ENCODE assay signal across 16 mouse cellular contexts in the genomic region with DNA sequence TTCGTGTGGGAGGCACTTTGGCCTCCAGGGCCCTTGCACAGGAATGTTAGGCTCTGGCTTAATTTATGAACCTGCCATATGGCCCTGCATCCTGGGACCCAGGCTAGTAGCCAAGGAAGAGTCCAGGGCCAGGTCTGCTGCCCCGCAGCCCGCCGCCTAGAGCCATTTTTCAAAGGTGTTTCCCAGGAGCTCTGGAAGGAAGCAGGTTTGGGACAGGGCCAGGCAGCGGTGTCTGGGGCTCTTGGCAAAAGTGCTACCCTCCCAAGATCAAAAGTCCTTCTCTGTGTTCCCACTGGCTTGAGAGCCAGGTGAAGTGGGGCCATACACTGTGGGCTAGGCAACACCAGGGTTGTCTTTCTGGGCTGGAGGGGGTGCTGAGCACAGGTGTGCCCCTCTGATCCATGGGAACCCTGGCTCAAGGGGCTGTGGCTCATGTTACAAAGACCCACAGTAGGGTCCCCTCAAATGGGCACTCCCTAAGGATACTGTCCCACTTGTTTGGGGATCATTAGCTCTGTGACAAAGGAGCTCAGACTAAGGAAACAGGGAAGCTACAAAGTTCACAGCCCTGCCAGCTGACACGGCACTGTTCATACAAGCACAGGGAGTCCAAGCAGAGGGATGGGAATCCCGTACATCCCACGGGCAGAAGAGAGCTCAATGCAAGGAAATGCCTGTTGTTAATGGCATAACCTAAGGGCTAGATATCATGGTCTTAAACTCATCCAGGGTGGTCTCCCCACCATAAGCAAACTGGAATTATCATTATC. TPM values are rescaled to one million over a fixed set of nuclear protein-coding genes. Genes with fewer than 3 reads are reported as not detected.
A peak's percentile ranks its signal among the peaks of the same experiment; 100 is the strongest.
DNase-seq lines count a peak whose midpoint lies in the region; ATAC-seq and TF ChIP-seq lines count a peak whose summit lies in the region.
"Had no signal": no experiment of that assay in that cellular context is flagged by ENCODE, and none has a peak within 500 bp of the region (broad histone marks: within the 10 kb centered on the region; RNA-seq: fewer than 3 reads in every experiment).

No protein-coding gene starts in this region.

- no peak overlapping the region for H3K4me3 ChIP-seq in midbrain, embryonic 10.5 days
- H3K4me3 ChIP-seq in midbrain, postnatal 0 days (ENCODE audit: low read depth, low read length) = no peak overlapping the region
- H3K4me3 ChIP-seq in lung, adult 2 months (replicated peaks; ENCODE audit: extremely low read depth, low read depth, low read length) = no peak overlapping the region
- no peak overlapping the region for H3K4me3 ChIP-seq in forebrain, embryonic 16.5 days (replicated peaks; ENCODE audit: low read length)
- H3K4me3 ChIP-seq: forebrain, embryonic 12.5 days; heart, embryonic 15.5 days; neural tube, embryonic 12.5 days had no signal

- H3K36me3 ChIP-seq in midbrain, embryonic 10.5 days = no peaks in the 10 kb centered on the region
- H3K36me3 ChIP-seq in midbrain, postnatal 0 days (ENCODE audit: insufficient read depth, low read length) = no peaks in the 10 kb centered on the region
- no peaks in the 10 kb centered on the region for H3K36me3 ChIP-seq in forebrain, embryonic 16.5 days (ENCODE audit: control insufficient read depth, insufficient read depth)
- H3K36me3 ChIP-seq: forebrain, embryonic 12.5 days; heart, embryonic 15.5 days; neural tube, embryonic 12.5 days had no signal

- no peak for TF ChIP-seq CTCF in midbrain, postnatal 0 days (IDR thresholded peaks at IDR 0.05)
- TF ChIP-seq CTCF in lung, adult 2 months (IDR thresholded peaks at IDR 0.05; ENCODE audit: insufficient read depth, low read length) = no peak

- no peak for DNase-seq in midbrain, embryonic 10.5 days (ENCODE audit: low spot score)
- DNase-seq in midbrain, postnatal 0 days (ENCODE audit: low spot score) = no peak
- peak; percentile 81 to 82 for DNase-seq in kidney, adult 8-10 months
- peak; percentile 26 for DNase-seq in lung, adult 2 months
- no peak for DNase-seq in right cerebral cortex, postnatal 25 days
- DNase-seq in layer of hippocampus, adult 9-11 months = no peak
- DNase-seq: gastrocnemius, postnatal 25 days; thymus, postnatal 36 days had no signal

- peaks cover 2% of the 10 kb centered on the region; the same call in 1 of the 2 replicates for H3K4me1 ChIP-seq in midbrain, embryonic 10.5 days
- no peaks in the 10 kb centered on the region for H3K4me1 ChIP-seq in midbrain, postnatal 0 days (ENCODE audit: insufficient read depth, low read length)
- 0 out of 2 replicates have a peak, but pooled peaks cover 5% of the 10 kb centered on the region for H3K4me1 ChIP-seq in lung, adult 2 months (ENCODE audit: control insufficient read depth, insufficient read depth, low read length)
- no peaks in the 10 kb centered on the region for H3K4me1 ChIP-seq in forebrain, embryonic 16.5 days (replicated peaks; ENCODE audit: control insufficient read depth, insufficient read depth, low read length)

- no peak for TF ChIP-seq POLR2A in lung, adult 2 months (IDR thresholded peaks at IDR 0.05; ENCODE audit: borderline replicate concordance, extremely low read depth, low read depth, low read length)

- H3K27ac ChIP-seq in midbrain, embryonic 10.5 days (replicated peaks) = peak overlapping the region; percentile 39
- H3K27ac ChIP-seq in midbrain, postnatal 0 days (ENCODE audit: low read depth, low read length) = no peak overlapping the region
- H3K27ac ChIP-seq in forebrain, embryonic 16.5 days (ENCODE audit: low read length) = no peak overlapping the region
- H3K27ac ChIP-seq: forebrain, embryonic 12.5 days; heart, embryonic 15.5 days; neural tube, embryonic 12.5 days had no signal

- H3K27me3 ChIP-seq in midbrain, embryonic 10.5 days (ENCODE audit: low read depth, poor library complexity, severe bottlenecking) = peaks cover 16% of the 10 kb centered on the region; the same call in 1 of the 2 replicates
- H3K27me3 ChIP-seq in midbrain, postnatal 0 days (ENCODE audit: insufficient read depth, low read length) = no peaks in the 10 kb centered on the region
- H3K27me3 ChIP-seq in forebrain, embryonic 16.5 days (replicated peaks; ENCODE audit: control insufficient read depth, insufficient read depth, low read length) = no peaks in the 10 kb centered on the region
- H3K27me3 ChIP-seq: heart, embryonic 15.5 days had no signal

- no peaks in the 10 kb centered on the region for H3K9me3 ChIP-seq in midbrain, embryonic 10.5 days (replicated peaks)
- no peaks in the 10 kb centered on the region for H3K9me3 ChIP-seq in midbrain, postnatal 0 days (ENCODE audit: low read length)
- H3K9me3 ChIP-seq in forebrain, embryonic 16.5 days (ENCODE audit: control insufficient read depth, low read length) = no peaks in the 10 kb centered on the region
- H3K9me3 ChIP-seq: forebrain, embryonic 12.5 days; heart, embryonic 15.5 days; neural tube, embryonic 12.5 days had no signal

- ATAC-seq in midbrain, postnatal 0 days (ENCODE audit: low FRiP score) = no peak
- no peak for ATAC-seq in forebrain, embryonic 16.5 days
- ATAC-seq: CD4-positive, CD25-positive, alpha-beta regulatory T cell, adult 4 months; inflammation-experienced regulatory T-cells, adult 6 months had no signal

- H3K4me2 ChIP-seq in midbrain, postnatal 0 days (ENCODE audit: low read depth, low read length, poor library complexity, severe bottlenecking) = no peak overlapping the region
- no peak overlapping the region for H3K4me2 ChIP-seq in forebrain, embryonic 16.5 days (ENCODE audit: low read length)
- H3K4me2 ChIP-seq: forebrain, embryonic 12.5 days; heart, embryonic 15.5 days; liver, embryonic 11.5 days; midbrain, embryonic 11.5 days; neural tube, embryonic 12.5 days had no signal

- WGBS in midbrain, embryonic 10.5 days = 81% methylated on average over 8 of the region's 8 CpGs
- 80% methylated on average over 8 of the region's 8 CpGs for WGBS in midbrain, postnatal 0 days
- WGBS in lung, adult 2 months = 65% methylated on average over 8 of the region's 8 CpGs
- WGBS in forebrain, embryonic 16.5 days = 58% methylated on average over 8 of the region's 8 CpGs

- no peak overlapping the region for H3K9ac ChIP-seq in midbrain, postnatal 0 days (replicated peaks; ENCODE audit: low read length, poor library complexity, severe bottlenecking)
- H3K9ac ChIP-seq in forebrain, embryonic 16.5 days (replicated peaks; ENCODE audit: low read depth, low read length) = no peak overlapping the region
- H3K9ac ChIP-seq: forebrain, embryonic 12.5 days; heart, embryonic 15.5 days had no signal

RNA-seq across cellular contexts. Expression of gene 1810010D01Rik, which starts 32.0 kb away (rescaled TPM):
- 0.57 TPM in 1 of 2 replicates, not detected in the other for polyA plus RNA-seq in midbrain, embryonic 10.5 days (2016; fragmentation: Nextera tagmentation; extraction: Ambion mirVana)
- total RNA-seq in midbrain, postnatal 0 days (2014; rRNA removed) = 0.71 TPM in 1 of 2 replicates, not detected in the other
- polyA plus RNA-seq in midbrain, postnatal 0 days (2015; fragmentation: Nextera tagmentation; extraction: Ambion mirVana) = not detected in 2 replicates
- 5.6 and 8.4 TPM in 2 replicates for polyA plus RNA-seq in lung, adult 2 months (2012; rRNA removed)
- polyA plus RNA-seq in forebrain, embryonic 16.5 days (2015; fragmentation: Nextera tagmentation; extraction: Ambion mirVana) = not detected in 2 replicates
- total RNA-seq: gastrocnemius, postnatal 25 days had no signal
- polyA plus RNA-seq: CD4-positive, CD25-positive, alpha-beta regulatory T cell, adult 4 months; heart, embryonic 15.5 days; inflammation-experienced regulatory T-cells, adult 6 months had no signal

RNA-seq across cellular contexts. Expression of gene Tpcn2, which starts 43.9 kb away (rescaled TPM):
- polyA plus RNA-seq in midbrain, embryonic 10.5 days (2016; fragmentation: Nextera tagmentation; extraction: Ambion mirVana) = 5.4 and 6.8 TPM in 2 replicates
- 2.8 and 4.1 TPM in 2 replicates for total RNA-seq in midbrain, postnatal 0 days (2014; rRNA removed)
- polyA plus RNA-seq in midbrain, postnatal 0 days (2015; fragmentation: Nextera tagmentation; extraction: Ambion mirVana) = 1.5 TPM in 2 replicates
- 31.5 and 40.9 TPM in 2 replicates for polyA plus RNA-seq in lung, adult 2 months (2012; rRNA removed)
- polyA plus RNA-seq in forebrain, embryonic 16.5 days (2015; fragmentation: Nextera tagmentation; extraction: Ambion mirVana) = 2.5 and 3.9 TPM in 2 replicates

Comparison
In these comparisons a context has a peak if more than half of its experiments do, and no peak if none do; other contexts are left out.
1. DNase-seq: peak in kidney, adult 8-10 months (2 of 2) and lung, adult 2 months (single experiment); none in midbrain, embryonic 10.5 days (single experiment), midbrain, postnatal 0 days (single experiment), right cerebral cortex, postnatal 25 days (single experiment) and layer of hippocampus, adult 9-11 months (single experiment).